Mouse (Mus musculus) brain, embryonic 14.5 days (tissue): ENCODE measurements around the gene Spdye4c. TPM values are rescaled to one million over a fixed set of nuclear protein-coding genes. Genes with fewer than 3 reads are reported as not detected.

ENCODE experiments used
- DNase-seq: peaks from one replicate; pipeline ENCODE4 v3.0.0-alpha.2; 2011; ENCODE audit warnings: low read depth
- CTCF ChIP-seq: fragments of 200-500 bp; IDR thresholded peaks from 2 replicates; pipeline ENCODE4 v1.5.1; 2012; ENCODE audit warnings: inconsistent platforms, mild to moderate bottlenecking, moderate library complexity, borderline replicate concordance; ENCODE audit not compliant: insufficient read depth, insufficient read length; ENCODE audit errors: extremely low read depth
- POLR2A ChIP-seq: fragments of 200-500 bp; IDR thresholded peaks from 2 replicates; pipeline ENCODE4 v1.6.1; 2012; ENCODE audit warnings: mild to moderate bottlenecking, inconsistent platforms, borderline replicate concordance; ENCODE audit not compliant: poor library complexity, insufficient read depth, insufficient read length, severe bottlenecking; ENCODE audit errors: extremely low read depth
- polyA plus RNA-seq: library from polyadenylated mRNA; depleted of rRNA; stranded (reverse); fragments of >200 nt; gene quantifications from 2 replicates; pipeline ENCODE4 v1.2.3, GENCODE M21; 2012

Gene Spdye4c
- polyA plus RNA-seq, 1 experiment, result not detected

GRCm38 (mm10) chr2:128564195-128564594, 26.8 kb upstream of the Spdye4c start:
- no peak for DNase-seq
- TF ChIP-seq CTCF, result no peak; the same call in 1 of the 2 replicates
- no peak for TF ChIP-seq POLR2A

- no peak for TF ChIP-seq CTCF
- DNase-seq, result no peak
These were observed 25.1 kb upstream of the Spdye4c start for GRCm38 (mm10) chr2:128565904-128566303.

GRCm38 (mm10) chr2:128566304-128567147, 24.5 kb upstream of the Spdye4c start:
- TF ChIP-seq POLR2A, result no peak
- peak; percentile 40; the same call in 1 of the 2 replicates for TF ChIP-seq CTCF

GRCm38 (mm10) chr2:128568018-128568417, 23.0 kb upstream of the Spdye4c start:
- TF ChIP-seq CTCF (no peak), POLR2A (no peak)
- DNase-seq, result no peak

More at GRCm38 (mm10) chr2:128566304-128567147, 24.5 kb upstream of the Spdye4c start:
- DNase-seq, result no peak

GRCm38 (mm10) chr2:128568490-128568889, 22.5 kb upstream of the Spdye4c start:
- TF ChIP-seq POLR2A (no peak), CTCF (no peak)
- no peak for DNase-seq

GRCm38 (mm10) chr2:128571001-128571400, 20.0 kb upstream of the Spdye4c start:
- DNase-seq, result no peak
- TF ChIP-seq POLR2A, result no peak
- TF ChIP-seq CTCF, result no peak

- TF ChIP-seq CTCF (peak; percentile 85; the same call in 1 of the 2 replicates), POLR2A (no peak)
- peak; percentile 89 for DNase-seq
These were observed 18.0 kb upstream of the Spdye4c start for GRCm38 (mm10) chr2:128572726-128573624.

GRCm38 (mm10) chr2:128582881-128583280, 8.1 kb upstream of the Spdye4c start:
- TF ChIP-seq POLR2A (no peak), CTCF (no peak)
- no peak for DNase-seq

GRCm38 (mm10) chr2:128592301-128592700, 1.3 kb downstream of the Spdye4c start:
- TF ChIP-seq CTCF, result no peak
- no peak for TF ChIP-seq POLR2A
- no peak for DNase-seq

GRCm38 (mm10) chr2:128601534-128601933, 10.5 kb downstream of the Spdye4c start:
- TF ChIP-seq CTCF (no peak), POLR2A (no peak)
- DNase-seq, result peak; percentile 6

GRCm38 (mm10) chr2:128609286-128609685, 18.3 kb downstream of the Spdye4c start:
- TF ChIP-seq CTCF (no peak), POLR2A (no peak)
- DNase-seq, result no peak

- no peak for TF ChIP-seq CTCF
- TF ChIP-seq POLR2A, result no peak
- no peak for DNase-seq
These were observed 20.2 kb downstream of the Spdye4c start for GRCm38 (mm10) chr2:128611178-128611577.

- no peak for DNase-seq
- TF ChIP-seq POLR2A, result no peak
- TF ChIP-seq CTCF, result no peak
These were observed 21.3 kb downstream of the Spdye4c start for GRCm38 (mm10) chr2:128612275-128612674.

- TF ChIP-seq POLR2A (no peak), CTCF (no peak)
- no peak for DNase-seq
These were observed 22.4 kb downstream of the Spdye4c start for GRCm38 (mm10) chr2:128613365-128613764.

- TF ChIP-seq POLR2A (no peak), CTCF (no peak)
- DNase-seq, result no peak
These were observed 24.4 kb downstream of the Spdye4c start for GRCm38 (mm10) chr2:128615366-128615765.
